Mouse (Mus musculus) embryonic stem cell, embryonic (primary cell): ENCODE measurements around the gene Slc6a18.

Experiments
- CTCF ChIA-PET, 4 experiments: fragments of 300-600 bp in 2 of 4; fragments of 350-600 bp in 2 of 4; sonication (Branson Sonifier 250); formaldehyde crosslinking; loops; one replicate each; lab custom pipeline; 2022; ENCODE audit warnings: inconsistent platforms in 2 of 4; lab: Charles Lee
- POLR2A ChIA-PET, 4 experiments: fragments of 300-600 bp in 2 of 4; fragments of 350-600 bp in 2 of 4; sonication (Branson Sonifier 250); formaldehyde crosslinking; loops; one replicate each; lab custom pipeline; 2022; ENCODE audit warnings: antibody characterized with exemption in 4 of 4, inconsistent platforms in 1 of 4; lab: Charles Lee

The Slc6a18 gene

DNA sequence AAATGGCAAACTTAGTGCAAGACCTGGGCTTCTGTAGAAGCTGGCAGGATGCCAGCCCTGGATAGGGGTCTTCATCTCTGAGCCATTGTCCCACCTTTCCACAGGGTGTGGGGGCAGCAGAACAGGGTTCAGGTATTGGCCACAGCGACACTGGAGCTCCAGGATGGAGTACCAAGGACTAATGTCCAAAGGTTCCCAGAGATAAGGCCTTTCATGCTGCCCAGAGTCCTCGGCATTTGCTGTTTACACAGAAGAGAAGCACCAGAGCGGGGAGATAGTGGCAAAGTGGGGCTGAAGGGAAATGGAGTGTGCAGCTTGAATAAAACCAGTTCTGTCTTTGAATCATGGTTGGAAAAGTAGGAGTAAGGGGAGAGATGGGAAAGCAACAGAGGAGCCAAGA lies 18.7 kb upstream of the Slc6a18 start:
- POLR2A ChIA-PET: interaction anchor here in 2 of 4 experiments (0.6 to 1.5 kb wide), 3 partner anchors 9 to 76 kb away, joined by 3 to 5 read pairs (median 3); partner anchors contain the start of gene Slc6a19 (in 1 of the 2)

DNA sequence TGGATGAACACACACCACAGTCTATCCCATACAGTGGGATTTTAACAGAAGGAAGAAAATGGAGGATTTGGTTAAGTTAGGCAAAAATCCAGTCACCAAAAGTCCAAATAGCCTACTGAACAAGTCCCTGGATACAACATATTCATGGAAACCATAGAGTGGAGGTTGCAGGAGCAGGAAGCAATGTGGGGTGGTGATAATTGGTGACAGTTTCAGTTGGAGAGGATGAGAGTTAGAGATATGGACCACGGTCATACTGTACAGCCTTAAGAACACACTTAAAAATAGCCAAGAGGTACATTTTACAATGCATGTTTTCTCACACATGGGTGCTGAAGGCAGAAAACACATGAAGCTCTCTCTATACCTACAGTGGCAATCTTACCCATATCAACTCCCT lies 17.1 kb upstream of the Slc6a18 start:
- ChIA-PET POLR2A (interaction anchor here in 1 of 4 experiments (0.6 to 1.5 kb wide), 3 partner anchors 10 to 154 kb away, joined by 3 to 6 read pairs (median 5); partner anchors contain the start of gene Slc6a19), CTCF (interaction anchor here in 2 of 4 experiments (0.8 to 1.7 kb wide), 2 partner anchors 23 to 49 kb away, joined by 4 read pairs; no protein-coding TSS in a partner anchor)

More for the DNA sequence above, 18.7 kb upstream of the Slc6a18 start:
- CTCF ChIA-PET: no interaction called here

DNA sequence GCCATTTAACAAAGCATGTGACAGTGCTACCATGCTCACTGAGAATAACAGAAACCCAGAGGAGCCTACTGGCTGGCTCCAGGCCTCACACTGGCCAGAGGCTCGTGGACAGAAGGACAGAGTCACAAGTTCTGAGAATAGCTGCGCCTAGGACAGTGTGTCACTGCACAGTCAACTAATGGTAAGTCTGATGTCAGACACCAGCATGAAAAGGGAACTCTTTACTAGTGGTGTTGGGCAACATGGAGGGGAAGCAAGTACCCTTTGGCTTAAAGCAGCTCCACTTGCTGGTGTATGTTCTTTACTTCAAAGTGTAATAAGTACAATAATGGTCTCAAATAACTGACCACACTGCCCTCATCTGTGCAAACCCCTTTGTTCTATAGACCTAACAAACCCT lies 15.5 kb upstream of the Slc6a18 start:
- ChIA-PET POLR2A (interaction anchor here in 1 of 4 experiments (1.3 kb wide), 1 partner anchor 17 kb away, joined by 3 read pairs; no protein-coding TSS in a partner anchor), CTCF (interaction anchor here (0.5 to 2.5 kb wide), 19 partner anchors 8 to 310 kb away, joined by 3 to 34 read pairs (median 5); partner anchors contain the start of gene Slc6a19 (in 1 of the 4))

DNA sequence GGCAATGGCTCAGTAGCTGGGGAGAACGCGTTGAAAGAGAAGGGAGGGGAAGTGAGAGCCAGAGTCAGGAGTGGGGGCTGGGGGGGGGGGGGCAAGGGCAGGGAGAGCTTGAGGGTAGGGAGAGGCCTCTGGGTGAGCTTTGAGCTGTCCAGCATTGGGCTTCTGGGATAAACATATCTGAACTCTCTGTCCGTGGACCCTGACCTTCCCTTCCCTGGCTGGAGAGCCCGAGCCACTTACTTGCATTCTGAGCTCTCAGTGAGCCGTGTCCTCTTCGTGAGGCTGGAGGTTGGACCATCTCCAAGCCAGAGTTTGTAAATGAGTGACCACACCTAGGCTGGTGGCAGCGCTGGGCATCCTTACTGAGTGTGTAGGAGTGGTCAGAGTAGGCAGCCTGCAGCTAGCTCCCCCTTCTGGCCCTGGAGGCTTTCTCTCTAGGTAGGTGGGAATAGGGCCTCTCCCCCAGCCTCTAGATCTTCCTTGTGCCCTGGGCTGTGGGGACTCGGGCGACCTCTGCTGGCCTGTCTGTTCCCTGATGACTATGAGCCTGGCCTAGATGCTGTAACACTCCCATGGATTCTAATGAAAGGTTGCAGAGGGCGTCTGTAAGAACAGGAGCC lies 14.5 kb upstream of the Slc6a18 start:
- CTCF ChIA-PET: interaction anchor here (0.6 to 2.5 kb wide), 60 partner anchors 9 to 744 kb away, joined by 3 to 34 read pairs (median 4); partner anchors contain the start of genes Slc6a19 (in 2 of the 4), Nkd2 (in 1 of the 4), Slc6a18 (in 1 of the 4) and Slc6a3 (in 1 of the 4)

DNA sequence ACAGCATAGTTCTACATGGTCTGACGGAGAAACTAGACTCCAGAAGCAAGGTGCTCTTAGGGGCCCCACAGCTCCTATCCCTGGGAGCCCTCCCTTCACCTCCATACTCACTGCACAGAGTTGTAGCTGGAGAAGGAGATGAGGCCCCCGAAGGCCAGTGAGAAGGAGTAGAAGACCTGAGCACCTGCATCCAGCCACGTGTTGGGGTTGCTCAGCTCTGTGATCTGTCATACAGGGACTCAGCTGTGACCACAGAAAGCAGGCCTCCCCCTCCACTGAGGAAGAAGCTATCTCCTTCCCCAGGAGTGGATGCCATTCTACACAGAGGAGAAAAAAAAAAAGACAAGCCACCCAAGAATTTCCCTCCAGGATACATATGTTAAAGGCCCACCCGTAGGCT lies 11.1 kb upstream of the Slc6a18 start:
- ChIA-PET POLR2A (interaction anchor here in 1 of 4 experiments (1.1 kb wide), 1 partner anchor 12 kb away, joined by 3 read pairs; no protein-coding TSS in a partner anchor), CTCF (no interaction called here)

More for the DNA sequence above, 14.5 kb upstream of the Slc6a18 start:
- POLR2A ChIA-PET: interaction anchor here in 1 of 4 experiments (0.6 to 1.3 kb wide), 2 partner anchors 18 to 166 kb away, joined by 3 read pairs; no protein-coding TSS in a partner anchor

- ChIA-PET POLR2A (interaction anchor here in 1 of 4 experiments (0.7 kb wide), 1 partner anchor 47 kb away, joined by 3 read pairs; no protein-coding TSS in a partner anchor), CTCF (no interaction called here)
Measured at GRCm38 (mm10) chr13:73687601-73688000, 9.8 kb upstream of the Slc6a18 start.

DNA sequence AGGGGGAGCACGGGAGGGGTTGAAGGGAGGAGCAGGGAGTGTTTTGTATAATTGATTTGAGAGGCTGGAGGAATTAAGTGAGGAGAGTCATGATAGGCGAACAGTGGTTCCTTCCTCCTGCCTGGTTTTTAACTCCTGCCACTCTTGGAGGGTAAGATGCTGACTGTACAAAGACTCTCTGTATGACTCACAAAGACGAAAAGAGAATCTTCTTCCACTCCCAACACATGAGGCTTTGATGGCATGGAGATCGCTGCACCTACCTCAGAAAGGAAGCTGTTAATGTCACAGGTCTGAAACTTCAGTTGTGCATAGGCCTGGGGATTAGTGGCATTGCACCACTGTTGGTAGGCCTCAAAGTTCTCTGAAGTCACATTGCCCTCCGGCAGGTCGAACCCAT lies 7.7 kb upstream of the Slc6a18 start:
- CTCF ChIA-PET: no interaction called here

GRCm38 (mm10) chr13:73684412-73684811 lies 6.6 kb upstream of the Slc6a18 start:
- CTCF ChIA-PET: interaction anchor here (0.7 to 1.3 kb wide), 4 partner anchors 8 to 144 kb away, joined by 3 to 5 read pairs (median 3); no protein-coding TSS in a partner anchor
- POLR2A ChIA-PET: no interaction called here

More for the DNA sequence above, 7.7 kb upstream of the Slc6a18 start:
- POLR2A ChIA-PET: no interaction called here

DNA sequence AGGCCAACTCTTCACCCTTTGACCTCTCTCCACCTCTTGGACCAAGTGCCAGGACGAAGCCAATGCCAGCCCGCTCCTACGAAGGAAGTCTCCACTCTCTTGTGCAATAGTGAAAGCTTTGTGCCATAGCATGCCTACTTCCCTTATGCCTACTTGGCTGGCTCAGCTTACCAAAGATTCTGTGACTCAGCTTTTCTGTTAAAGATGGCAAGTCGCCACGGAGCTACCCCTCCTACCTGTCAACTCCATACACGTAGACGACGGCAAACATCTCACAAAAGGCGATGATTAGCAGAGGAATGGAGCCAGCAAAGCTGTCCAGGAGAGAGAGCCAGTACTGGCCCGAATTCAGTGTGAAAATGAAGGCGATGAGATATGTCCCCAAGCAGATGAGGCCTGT lies 5.9 kb upstream of the Slc6a18 start:
- ChIA-PET POLR2A (no interaction called here), CTCF (interaction anchor here (0.7 to 1.3 kb wide), 5 partner anchors 9 to 145 kb away, joined by 3 to 5 read pairs (median 3); no protein-coding TSS in a partner anchor)

DNA sequence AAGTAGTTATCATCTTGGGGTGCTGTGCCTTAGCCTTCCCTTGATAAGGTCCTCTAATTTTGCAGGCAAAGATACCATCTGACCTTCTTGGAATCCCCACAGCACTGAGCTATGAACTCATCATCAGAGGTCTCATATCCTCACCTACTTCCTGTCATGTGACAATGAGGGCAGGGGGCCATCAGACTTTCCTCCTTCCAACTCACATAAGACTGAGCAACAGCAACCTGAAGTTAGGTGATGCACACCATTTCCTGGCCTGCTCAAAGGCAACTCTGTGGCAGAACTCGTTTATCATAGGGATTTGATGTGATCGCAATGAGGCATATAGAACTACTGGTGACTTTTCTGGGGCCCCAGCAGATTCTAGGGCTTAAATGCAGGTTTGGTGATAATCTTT lies 4.4 kb upstream of the Slc6a18 start:
- POLR2A ChIA-PET: no interaction called here
- CTCF ChIA-PET: interaction anchor here in 3 of 4 experiments (0.8 to 1.1 kb wide), 3 partner anchors 10 to 140 kb away, joined by 3 read pairs; no protein-coding TSS in a partner anchor

DNA sequence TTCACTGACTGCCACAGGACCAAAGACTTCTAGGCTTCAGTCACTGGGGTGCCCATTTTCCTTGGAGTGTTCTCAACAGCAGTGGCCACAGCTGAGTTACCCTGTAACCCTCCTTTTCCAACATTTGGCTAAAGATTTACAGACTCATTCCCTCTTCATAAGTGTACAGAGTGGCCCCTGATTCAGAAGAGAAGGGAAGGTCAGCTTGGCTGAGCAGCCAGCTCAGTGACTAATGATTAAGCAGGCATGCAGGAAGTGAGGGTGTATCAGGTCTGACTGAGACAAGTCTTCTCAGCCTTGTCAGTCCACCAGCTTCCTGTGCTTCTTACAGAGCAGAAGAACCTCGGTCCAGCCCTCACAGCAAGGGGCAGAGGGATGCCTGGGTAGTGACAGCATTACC lies 2.6 kb upstream of the Slc6a18 start:
- ChIA-PET CTCF (interaction anchor here in 2 of 4 experiments (0.5 to 1.2 kb wide), 2 partner anchors 12 to 177 kb away, joined by 7 to 9 read pairs; no protein-coding TSS in a partner anchor), POLR2A (no interaction called here)

- CTCF ChIA-PET: no interaction called here
- POLR2A ChIA-PET: no interaction called here
Measured at GRCm38 (mm10) chr13:73679311-73679710, 1.5 kb upstream of the Slc6a18 start.

GRCm38 (mm10) chr13:73675161-73675560 lies 2.7 kb downstream of the Slc6a18 start:
- ChIA-PET CTCF (interaction anchor here in 1 of 4 experiments (1.2 kb wide), 1 partner anchor 18 kb away, joined by 3 read pairs; no protein-coding TSS in a partner anchor), POLR2A (no interaction called here)

- CTCF ChIA-PET: interaction anchor here in 1 of 4 experiments (0.5 to 1.3 kb wide), 2 partner anchors 13 to 40 kb away, joined by 4 to 6 read pairs; no protein-coding TSS in a partner anchor
- POLR2A ChIA-PET: interaction anchor here in 2 of 4 experiments (0.6 to 1.1 kb wide), 4 partner anchors 33 to 317 kb away, joined by 3 read pairs; no protein-coding TSS in a partner anchor
Measured at GRCm38 (mm10) chr13:73660163-73660695, 17.6 kb downstream of the Slc6a18 start.

DNA sequence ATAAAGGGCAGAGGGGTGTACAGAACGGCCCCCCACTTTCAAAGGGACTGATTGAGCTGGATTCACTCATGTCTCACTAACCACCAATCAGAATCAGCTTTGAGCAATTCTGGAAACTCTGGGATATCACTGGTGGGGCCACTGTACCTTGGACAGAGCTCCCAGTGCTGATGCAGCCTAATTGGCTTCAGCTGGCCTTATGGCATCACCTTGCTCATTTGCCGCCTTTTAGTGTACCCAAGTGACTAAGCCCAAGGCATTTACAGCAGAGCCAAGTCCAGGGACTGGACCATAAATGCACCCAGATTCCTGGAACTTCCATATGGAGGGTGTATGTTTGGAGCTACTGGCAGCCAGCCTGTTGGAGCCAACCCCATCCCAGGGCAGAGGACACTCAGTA lies 18.9 kb downstream of the Slc6a18 start:
- ChIA-PET CTCF (interaction anchor here in 2 of 4 experiments (0.9 to 1.6 kb wide), 5 partner anchors 12 to 33 kb away, joined by 3 to 10 read pairs (median 6); partner anchors contain the start of gene Tert (in 1 of the 2)), POLR2A (interaction anchor here in 2 of 4 experiments (0.8 to 1.3 kb wide), 2 partner anchors 10 to 279 kb away, joined by 3 to 4 read pairs; partner anchors contain the start of genes Brd9 (in 1 of the 2) and Trip13 (in 1 of the 2))

DNA sequence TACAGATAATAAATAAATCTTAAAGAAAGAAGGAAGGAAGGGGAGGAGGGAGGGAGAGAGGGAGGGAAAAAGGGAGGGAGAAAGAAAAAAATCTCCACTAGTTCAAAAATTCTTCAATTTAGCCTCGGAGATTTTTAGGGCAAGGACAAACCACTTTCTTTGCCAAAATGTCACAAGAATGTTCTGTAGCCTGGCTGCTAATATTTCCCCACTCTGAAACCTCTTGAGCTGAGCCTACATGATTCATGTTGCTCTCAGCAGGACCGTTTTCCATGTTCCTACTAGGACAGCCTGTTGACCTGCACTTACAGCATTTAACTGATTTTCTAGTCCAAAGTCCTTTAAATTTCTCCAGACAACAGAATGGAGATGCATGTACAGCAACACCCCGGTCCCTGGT lies 22.8 kb downstream of the Slc6a18 start:
- CTCF ChIA-PET: interaction anchor here in 2 of 4 experiments (0.5 to 0.7 kb wide), 2 partner anchors 61 to 878 kb away, joined by 3 to 4 read pairs; no protein-coding TSS in a partner anchor
- POLR2A ChIA-PET: no interaction called here

DNA sequence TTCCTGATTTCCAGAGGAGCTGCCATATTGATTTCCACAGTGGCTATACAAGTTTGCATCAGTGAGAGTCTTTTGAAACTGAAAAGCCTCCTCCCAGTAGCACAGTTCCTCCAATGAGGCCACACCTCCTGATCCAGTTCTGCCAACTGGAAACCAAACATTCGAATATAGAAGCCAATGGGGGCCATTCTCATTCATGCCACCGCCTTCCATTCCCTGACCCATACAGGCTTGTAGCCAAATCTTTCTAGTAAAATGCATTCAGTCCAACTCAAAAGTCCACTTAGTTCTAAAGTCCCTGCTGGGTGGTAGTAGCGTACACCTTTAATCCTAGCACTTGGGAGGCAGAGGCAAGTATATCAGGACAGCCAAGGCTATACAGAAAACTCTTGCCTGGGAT lies 24.6 kb downstream of the Slc6a18 start:
- CTCF ChIA-PET: interaction anchor here in 2 of 4 experiments (0.6 to 1.5 kb wide), 4 partner anchors 39 to 342 kb away, joined by 3 to 6 read pairs (median 4); no protein-coding TSS in a partner anchor
- POLR2A ChIA-PET: interaction anchor here in 1 of 4 experiments (1.2 kb wide), 1 partner anchor 159 kb away, joined by 3 read pairs; no protein-coding TSS in a partner anchor

GRCm38 (mm10) chr13:73646397-73647087 lies 31.3 kb downstream of the Slc6a18 start:
- POLR2A ChIA-PET: interaction anchor here in 2 of 4 experiments (0.6 to 1.2 kb wide), 5 partner anchors 19 to 487 kb away, joined by 3 to 6 read pairs (median 4); partner anchors contain the start of gene Tert (in 2 of the 2)
- CTCF ChIA-PET: interaction anchor here (0.6 to 5.1 kb wide), 38 partner anchors 10 to 654 kb away, joined by 3 to 34 read pairs (median 5); partner anchors contain the start of genes Tert (in 3 of the 4) and Cep72 (in 1 of the 4)
